Mouse (Mus musculus) megakaryocyte-erythroid progenitor cell, adult 5-6 weeks (primary cell): ENCODE data around the gene Itga1. TPM values are rescaled to one million over a fixed set of nuclear protein-coding genes. Genes with fewer than 3 reads are reported as not detected.

Source experiments
- ATAC-seq: replicated peaks from 2 replicates; pipeline ENCODE4 v1.8.0; 2016; ENCODE audit warnings: mild to moderate bottlenecking, inconsistent platforms; ENCODE audit not compliant: severe bottlenecking, poor library complexity, low FRiP score, low TSS enrichment
- total RNA-seq, 2 experiments: library from RNA; stranded (forward) in 1 of 2; stranded (reverse) in 1 of 2; fragments of 200-1000, 215-1000 nt in 1 of 2; fragments of >200 nt in 1 of 2; fragmentation: Nextera tagmentation in 1 of 2; gene quantifications; 2 replicates each; pipeline ENCODE4 v1.2.3; 2014 to 2017

Itga1 gene
- total RNA-seq, 2 experiments from 2014 or later: 0.23 TPM; not detected in 1

DNA sequence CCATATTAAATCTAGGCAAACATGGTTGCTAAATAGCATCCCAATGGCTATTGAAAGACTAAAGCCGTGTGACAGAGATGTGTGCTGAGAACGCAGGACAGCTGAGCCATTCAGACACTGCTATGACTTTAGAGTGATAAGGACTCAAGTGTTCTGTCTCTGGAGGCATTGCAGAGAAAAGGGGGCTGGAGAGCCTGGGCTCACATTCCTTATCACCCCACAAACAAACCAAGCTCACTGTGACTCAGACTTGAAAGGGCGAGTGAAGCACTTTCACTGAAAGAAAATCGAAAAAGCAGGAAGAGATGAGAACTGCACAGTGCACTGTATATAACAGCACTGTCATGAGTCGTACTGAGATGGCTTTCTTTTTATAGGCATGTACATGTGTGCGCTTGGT is 96.4 kb downstream of the Itga1 start:
- ATAC-seq: no peak

- no peak for ATAC-seq
Observed at GRCm38 (mm10) chr13:115003444-115004053, 98.2 kb downstream of the Itga1 start.

DNA sequence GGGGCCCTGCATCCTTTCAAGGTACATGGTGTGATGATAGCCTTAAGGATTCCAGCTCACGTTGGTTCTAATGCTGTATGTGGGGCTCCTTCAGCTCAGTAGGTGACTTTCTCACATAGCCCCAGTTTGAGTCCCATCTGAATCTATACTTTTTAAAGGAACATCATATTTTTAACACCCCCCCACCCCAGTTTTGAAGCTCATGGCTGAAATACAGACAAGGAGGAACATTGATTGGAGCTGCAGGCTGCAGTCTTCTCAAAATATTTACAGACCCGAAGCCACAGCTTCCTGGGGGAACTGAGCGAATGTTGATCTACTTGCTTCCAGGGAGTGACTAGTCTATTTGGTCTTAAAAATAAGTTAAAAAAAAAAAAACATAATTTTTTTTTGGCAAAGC is 98.9 kb downstream of the Itga1 start:
- no peak for ATAC-seq

DNA sequence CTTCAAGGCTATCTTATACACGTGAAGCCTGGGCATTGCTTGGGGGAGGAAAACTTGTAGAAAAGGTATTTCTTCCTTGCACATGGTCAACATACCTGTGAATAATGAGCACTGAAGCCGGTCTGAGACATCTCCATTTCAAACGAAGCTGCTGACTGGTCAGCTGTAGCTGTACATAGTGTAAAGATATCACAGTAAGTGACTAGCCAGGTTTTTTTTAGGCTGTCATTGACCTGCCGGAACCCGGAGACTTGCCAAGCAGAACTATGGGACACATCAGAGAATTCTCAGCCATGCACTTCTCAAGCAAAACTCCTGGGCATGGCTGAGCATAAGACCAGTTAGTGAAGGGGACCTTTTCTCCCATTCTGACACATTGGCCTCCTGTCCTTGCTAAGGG is 99.6 kb downstream of the Itga1 start:
- ATAC-seq: no peak

DNA sequence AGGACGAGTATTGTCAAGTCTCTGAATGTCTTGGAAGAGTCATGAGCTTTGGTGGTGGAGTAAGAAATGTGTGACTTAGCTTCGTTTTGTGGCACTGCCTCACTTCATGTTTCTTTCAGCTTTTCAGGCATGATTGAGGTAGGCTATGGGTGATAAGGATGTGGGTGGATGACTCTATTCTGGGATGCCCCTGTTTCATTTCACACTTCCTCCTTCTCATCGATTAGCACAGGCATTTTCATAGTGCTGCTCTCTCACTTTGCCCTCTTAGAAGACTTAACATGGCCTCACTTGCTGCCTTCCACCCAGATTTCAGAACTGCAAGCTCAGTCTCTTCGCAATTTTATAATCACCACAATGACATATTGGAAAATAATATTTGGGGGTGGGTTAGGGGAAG is 102.2 kb downstream of the Itga1 start:
- no peak for ATAC-seq

DNA sequence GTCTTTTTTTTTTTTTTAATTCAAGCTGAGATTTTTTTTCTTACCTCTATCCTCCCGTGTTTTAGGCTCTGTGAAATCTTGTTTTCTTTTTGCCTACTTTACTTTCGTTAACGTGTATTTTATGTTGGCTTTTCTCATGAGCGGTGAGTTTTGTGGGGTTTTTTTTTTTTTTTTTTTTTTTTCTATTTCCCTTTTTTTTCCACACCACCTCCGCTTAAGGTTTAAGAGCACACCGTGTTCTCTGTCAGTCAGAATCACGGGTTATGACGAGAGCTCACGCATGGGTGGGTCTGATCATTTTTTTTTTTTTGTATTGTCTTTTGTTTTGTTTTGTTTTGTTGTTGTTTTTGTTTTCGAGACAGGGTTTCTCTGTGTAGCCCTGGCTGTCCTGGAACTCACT is 103.7 kb downstream of the Itga1 start:
- no peak for ATAC-seq

DNA sequence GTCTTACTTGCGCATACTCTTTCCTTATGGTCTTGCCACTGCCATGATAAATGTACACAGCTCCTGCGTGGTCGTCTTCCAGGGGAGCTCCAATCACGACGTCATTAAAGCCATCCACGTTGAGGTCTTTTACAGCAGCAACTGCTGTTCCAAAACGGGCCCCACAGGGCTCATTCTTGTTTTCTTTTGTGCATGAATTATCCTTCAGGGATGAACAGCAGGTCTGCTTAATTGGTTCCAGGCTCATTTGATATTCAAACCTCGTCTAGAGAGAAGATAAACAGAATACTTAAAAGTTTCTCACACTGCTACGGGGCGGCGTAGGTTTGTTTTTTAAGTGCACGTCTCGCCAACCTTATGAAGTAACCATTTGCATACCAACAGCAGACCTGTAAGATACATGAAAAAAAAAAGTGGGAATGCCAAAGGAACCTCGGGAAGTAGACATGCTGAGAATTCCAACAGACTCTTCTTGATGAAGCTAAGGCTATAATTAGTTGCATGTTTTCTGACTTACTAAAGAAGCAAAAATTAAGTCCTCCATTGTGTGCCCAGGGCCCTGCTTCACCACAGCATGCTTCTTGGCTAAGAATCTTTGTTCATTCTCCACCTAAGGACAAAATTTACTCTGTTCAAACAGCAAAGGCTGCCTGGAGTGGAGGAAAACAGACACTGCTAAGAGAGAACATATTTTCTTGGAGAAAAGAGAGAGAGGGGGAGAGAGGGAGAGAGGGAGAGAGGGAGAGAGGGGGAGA is 109.3 kb downstream of the Itga1 start:
- no peak for ATAC-seq

GRCm38 (mm10) chr13:114987668-114988067 is 114.1 kb downstream of the Itga1 start:
- no peak for ATAC-seq

DNA sequence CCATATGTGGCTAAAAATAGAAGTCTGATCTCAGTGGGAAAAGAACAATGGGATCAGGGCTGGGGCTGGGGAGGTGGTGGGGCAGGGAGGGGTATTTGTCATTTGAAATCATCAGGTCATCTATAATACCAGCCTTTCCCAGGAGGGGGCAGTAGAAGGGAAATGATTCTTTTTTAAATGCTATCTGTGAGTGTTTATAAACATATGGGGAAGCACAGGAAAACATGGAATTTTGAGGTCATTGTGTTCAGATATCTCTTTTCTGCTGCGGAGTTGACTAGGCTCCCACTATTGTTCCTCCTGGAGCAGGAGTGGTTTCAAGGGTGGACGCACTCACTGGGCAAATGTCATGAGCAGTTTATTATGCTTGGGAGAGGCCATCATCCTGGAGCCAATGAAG is 114.6 kb downstream of the Itga1 start:
- ATAC-seq: peak; percentile 47; the same call in 1 of the 2 replicates

DNA sequence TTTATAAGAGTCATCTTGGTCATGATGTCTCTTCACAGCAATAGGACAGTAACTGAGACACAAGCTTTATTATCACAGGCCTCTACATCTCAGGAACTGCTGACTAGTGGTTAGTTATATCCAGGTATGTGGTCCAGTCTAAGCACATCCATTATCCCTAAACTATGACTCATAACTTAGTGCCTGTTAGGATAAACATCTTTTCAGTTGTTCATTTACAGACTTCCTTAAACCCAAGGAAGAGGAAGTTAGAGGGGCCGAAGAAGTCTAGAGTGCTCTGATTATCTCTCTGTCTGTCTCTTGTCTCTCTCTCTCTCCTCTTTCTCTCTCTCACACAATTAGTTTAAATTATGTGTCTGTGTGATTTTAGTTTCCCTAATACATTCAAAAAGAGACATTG is 117.1 kb downstream of the Itga1 start:
- no peak for ATAC-seq

DNA sequence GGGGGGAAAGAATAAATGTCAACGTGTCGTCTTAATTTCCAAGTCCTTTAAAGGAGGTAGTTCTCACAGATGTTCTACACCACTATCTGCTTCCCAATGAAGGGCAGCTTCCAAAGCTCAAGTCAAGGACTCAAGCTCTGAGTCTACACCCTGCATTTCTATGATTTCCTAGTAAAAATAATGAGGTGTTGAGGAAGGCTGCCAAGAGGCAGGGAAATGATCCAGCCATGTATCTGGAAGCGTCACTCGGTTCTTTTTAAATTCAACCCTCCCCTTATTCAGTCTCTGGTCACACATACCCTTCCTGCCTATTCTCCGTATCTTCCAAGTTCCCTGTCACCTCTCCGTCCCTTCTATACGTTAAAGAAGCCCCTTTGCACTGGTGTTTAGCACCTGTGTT is 118.6 kb downstream of the Itga1 start:
- no peak for ATAC-seq

GRCm38 (mm10) chr13:114980831-114981419 is 120.8 kb downstream of the Itga1 start:
- ATAC-seq: peak; percentile 81

- no peak for ATAC-seq
Observed at GRCm38 (mm10) chr13:114974484-114975042, 127.2 kb downstream of the Itga1 start.

- ATAC-seq: no peak
Observed at GRCm38 (mm10) chr13:114971905-114972304, 129.9 kb downstream of the Itga1 start.

DNA sequence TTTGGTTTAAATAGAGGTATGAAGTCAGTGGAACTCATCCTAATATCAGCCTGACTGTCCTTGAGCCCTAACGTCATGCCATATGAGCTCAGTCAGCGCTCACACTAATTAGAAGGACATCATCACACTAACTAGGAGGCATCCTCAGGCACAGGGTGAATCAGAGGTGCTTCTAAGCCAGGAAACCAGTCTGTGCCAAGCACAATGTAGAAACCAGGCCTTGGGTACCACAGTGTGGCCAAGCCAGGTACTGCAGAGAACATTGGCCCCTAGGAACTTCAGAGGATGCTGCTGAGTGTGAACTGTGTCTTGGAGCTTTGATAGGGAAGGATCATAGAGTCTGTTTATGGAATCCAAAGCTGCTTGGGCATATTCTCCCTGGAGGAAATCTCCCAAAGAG is 137.5 kb downstream of the Itga1 start:
- peak; percentile 100 for ATAC-seq

DNA sequence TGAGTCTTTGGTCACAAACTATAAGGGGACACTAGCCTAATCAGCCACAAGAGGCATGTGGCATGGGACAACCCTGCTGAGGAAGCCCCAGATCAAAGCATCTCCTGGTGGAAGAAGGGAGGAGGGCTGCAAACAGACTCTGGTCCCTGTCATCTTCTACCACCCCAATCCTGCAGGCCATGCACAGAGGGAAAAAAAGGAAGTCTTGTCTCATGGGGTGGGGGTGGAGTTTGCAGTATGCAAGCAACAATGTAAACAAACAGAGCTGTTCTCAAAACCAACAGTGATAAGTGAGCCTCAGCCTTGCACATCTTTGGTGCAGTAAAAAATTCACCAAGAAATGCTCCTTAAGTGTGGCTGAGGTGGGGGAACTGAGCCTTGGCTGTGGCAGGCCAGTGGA is 147.2 kb downstream of the Itga1 start:
- no peak for ATAC-seq

DNA sequence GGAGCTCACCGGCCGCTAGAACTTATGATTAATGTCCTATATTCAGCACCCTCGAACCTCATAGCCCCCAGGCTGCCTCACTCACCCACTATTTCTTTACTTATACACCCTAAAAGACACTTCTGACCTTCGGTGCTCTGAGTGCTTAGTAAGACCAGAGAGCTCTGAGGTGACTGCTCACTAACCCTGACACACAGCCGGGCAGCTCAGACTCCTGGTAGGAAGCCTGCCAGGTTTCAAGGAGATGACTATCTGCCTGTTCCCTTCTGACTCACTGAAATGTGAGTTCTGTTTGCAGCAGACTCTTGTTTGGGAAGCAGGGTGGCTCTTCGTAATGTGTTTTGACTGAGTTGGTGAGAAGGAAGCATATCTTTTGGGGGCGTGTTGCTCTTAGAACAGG is 168.2 kb downstream of the Itga1 start:
- peak; percentile 46 for ATAC-seq

DNA sequence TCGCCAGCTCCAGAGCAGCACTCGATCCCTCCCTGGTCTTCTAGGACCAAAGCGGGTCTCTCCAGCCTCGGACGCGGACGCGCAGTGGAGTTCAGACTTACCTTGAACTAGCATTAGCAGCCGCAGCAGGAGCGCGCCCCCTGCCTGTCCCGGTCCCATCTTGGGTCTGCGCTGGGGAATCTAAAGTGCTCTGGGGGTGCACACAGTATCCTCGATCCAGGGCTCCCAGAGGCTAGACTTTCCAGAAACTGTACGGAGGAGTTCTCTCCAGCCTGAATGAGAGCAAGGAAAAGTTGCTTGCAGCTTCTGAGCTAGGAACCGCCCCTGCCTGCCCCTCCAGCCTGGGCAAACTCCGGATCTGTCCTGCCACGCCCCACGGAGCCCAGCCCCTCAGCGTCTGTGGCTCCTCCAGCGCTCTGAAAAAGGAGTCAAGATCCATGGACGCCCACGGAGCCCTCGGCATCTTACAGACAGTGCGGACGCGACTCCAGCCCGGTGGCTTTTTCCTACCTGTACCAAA is 169.9 kb downstream of the Itga1 start, which contains the start of gene Itga2:
Gene Itga2 (minus strand): TSS at position 326 of the 520 bp plus-strand sequence.
- peak; percentile 88 for ATAC-seq

DNA sequence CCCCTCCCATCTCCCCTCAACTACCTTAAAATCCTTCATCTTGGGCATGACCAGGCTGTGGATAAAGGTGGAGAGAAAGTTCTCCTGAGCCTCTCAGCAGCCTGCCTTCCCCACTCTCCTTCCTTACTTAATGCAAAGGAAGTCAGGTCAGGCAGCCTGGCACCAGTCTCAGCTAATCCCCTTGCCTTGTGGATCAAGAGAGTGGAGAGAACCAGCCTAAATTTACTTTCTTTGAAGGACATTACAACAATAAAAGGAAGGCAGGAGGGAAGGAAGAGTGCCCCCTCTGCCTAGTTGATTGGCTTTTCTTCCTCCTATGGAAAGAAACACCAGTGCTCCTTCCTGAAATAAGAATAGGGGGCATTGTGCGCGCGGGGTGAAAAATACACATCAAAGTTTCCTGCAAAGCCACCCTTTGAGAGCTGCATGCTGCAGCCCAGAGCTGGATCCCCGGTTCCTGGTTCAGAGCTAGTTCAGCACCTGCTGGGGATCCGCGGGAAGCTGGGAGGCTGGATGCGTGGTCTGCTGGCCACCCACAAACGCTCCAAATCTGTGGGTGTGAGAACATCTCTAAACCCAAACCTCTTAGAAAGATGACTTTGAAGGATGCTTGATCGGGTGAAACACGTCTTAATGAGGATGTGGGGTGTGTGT is 170.6 kb downstream of the Itga1 start:
- no peak for ATAC-seq

GRCm38 (mm10) chr13:114924785-114925184 is 177.0 kb downstream of the Itga1 start:
- ATAC-seq: no peak
